Mouse (Mus musculus) urinary bladder, adult 18-20 months (tissue): ENCODE results near the gene Rab27a.

Experiments
- DNase-seq, 2 experiments: peaks; one replicate each; pipeline ENCODE4 v3.0.0; 2022; ENCODE audit warnings: low spot score in 2 of 2, mixed read lengths in 2 of 2

Rab27a gene

GRCm38 (mm10) chr9:73044146-73045079, at the start of gene Rab27a:
Rab27a (plus strand) TSS chr9:73044854.
- peak; percentile 65 to 67 for DNase-seq

DNA sequence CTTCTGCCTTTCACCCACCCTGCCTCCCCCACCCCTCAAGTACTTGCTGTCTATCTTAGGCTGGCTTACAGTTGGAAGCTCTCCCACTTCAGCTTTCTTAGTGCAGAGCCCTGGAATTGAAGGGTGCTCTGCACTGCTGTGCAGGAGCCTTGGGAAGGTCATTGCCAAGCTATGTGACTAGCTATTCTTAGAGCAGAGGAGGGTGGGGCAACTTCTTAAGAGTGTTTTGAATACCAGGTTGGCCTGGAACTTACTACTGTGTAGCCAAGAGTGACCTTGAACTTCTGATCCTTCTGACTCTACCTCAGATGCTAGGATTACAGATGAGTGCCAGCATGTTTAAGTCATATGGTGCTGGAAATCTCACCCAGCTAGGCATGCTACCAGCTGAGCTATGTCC, 48.5 kb upstream of the Rab27a start:
- DNase-seq, result no peak

GRCm38 (mm10) chr9:72996806-72997205, 47.8 kb upstream of the Rab27a start:
- no peak for DNase-seq

DNA sequence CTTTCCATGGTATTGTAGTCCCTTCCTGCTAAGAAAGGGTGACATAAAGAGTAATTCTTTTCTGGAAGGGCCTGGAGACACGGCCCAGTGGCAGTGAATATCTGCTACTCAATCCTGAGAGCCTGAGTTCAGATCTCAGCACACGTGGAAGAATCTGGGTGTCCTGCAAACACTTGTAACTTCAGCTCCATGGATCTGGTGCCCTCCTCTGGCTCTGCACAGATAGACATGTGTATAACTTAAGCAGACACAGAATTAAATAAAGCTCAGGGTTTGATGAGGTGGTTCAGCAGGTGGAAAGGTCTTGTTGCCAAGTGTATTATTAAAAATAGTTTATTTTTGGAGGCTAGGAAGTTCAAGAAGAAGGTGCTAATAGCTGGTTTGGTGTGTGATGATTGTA, 44.2 kb upstream of the Rab27a start:
- no peak for DNase-seq

DNA sequence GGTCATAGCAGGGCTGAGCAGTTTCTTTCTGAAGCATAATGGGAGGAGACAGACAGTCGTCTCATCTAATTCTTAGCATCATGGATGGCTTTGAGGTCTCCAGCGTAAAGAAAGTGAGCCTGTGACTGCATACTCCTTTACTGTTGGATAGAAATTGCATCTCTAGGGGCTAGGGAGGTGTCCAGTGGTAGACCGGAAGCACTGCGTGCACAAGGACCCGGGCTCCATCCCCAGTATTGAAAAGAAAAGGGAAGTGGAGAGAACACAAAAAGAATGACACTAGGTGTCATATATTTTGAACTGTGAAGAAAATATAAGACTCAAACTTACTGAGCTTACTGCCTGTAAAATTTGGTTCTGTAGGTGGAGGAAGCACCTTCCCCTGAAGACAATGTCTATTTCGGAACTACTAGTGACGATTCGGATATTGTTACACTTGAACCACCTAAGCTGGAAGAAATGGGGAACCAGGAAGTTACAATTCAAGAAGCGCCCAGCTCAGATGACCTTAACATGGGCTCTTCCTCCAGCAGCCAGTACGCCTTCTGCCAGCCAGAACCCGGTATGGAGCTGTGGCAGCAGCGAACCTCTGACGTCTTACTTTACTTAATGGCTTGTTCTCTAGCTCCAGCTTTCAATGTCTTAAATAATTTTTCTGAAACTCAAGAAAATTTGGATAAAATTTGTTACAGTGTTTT, 43.2 kb upstream of the Rab27a start:
- no peak for DNase-seq

GRCm38 (mm10) chr9:73002177-73002576, 42.5 kb upstream of the Rab27a start:
- no peak for DNase-seq

DNA sequence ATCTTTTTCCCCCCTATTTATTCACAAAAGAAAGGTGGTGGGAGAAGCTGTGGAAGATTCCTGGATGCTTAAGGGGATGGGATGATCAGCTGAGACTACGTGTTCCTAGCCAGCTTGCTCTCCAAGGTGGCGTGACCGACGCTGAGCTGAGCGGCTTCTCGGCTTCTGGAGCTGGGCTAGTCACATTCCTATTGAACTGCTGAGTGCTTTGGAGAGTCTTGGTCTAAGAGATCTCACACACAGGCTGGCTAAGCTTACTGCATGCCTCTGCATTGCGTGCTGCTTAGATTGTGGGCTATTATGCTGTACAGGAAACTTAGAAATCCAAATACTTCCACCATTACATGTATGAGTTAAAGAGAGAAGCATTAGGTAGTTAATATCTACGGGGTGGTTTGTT, 40.6 kb upstream of the Rab27a start:
- no peak for DNase-seq

- no peak for DNase-seq
These were observed 39.5 kb upstream of the Rab27a start for GRCm38 (mm10) chr9:73005106-73005505.

DNA sequence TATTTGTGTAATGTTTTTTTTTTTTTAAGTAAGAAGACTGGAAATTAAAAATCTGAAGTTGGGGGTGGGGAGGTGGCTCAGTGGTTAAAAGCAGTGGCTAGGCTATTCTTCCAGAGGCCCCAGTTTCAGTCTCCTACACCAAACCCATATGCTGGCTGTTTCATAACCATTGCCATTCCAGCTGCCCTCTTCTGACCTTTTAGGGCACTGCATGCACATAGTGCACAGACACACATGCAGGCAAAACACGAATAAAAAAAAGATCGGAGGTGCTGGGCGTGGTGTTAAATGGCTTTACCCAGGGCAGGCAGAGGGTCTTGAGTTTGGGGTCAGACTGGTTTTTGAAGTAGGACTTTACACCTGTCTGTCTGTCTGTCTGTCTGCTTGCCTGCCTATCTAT, 38.5 kb upstream of the Rab27a start:
- DNase-seq, result no peak

DNA sequence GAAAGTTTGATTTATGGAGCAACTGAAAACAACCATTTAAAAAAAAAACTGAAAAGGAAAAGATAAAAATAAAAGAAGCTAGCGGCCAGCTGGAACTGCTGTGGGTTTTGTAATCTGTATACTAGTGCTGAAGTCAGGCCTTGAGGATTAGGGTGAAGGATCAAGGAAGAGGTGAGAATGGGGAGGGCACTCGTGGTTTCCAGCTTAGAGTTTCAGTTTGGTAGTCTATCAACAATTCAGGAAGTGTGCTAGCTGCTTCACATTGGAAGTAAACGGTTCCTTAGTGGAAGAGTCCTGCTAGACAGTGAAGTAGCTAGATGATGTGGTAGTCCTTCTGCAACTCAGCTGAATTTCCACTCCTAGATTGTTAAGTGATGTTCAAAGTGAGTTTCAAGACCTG, 36.3 kb upstream of the Rab27a start:
- no peak for DNase-seq

GRCm38 (mm10) chr9:73012629-73013028, 32.0 kb upstream of the Rab27a start:
- no peak for DNase-seq

DNA sequence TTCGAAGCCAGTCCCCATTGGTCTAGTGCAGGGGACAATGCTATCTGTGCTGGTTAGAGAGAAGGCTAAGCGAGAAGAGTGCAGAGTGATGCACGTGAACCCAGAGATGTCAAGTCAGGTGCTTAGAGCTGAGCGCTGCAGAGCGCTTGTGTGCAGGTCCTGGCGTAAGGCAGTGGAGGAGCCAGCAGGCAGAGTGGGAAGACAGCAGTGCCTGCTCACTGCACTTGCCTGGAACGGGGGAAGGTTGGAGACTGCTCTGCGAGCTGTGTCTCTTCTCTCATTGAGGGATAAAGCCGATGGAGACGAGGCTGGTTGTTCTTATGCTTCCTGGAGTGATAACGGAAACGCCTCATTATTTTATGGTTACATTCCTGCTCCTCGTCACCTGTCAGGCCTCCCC, 29.9 kb upstream of the Rab27a start:
- DNase-seq, result no peak

DNA sequence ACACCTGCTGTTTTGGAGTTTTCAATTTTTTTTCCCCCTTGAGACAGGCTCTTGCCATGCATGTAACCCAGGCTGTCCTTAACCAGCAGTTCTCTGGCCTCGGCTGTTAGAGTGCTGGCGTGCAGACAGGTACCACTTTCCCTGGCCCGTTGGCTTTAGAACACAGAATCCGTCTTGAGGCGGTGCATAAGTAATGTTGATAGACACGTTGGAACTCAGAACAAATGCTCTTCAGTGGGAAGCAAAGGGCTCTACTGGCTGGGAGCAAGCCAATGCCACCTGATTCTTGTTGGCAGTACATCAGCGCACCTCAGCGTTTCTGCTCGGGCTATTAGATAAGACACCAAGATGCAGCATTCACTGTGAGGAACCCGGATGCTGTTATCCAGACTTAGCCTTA, 24.8 kb upstream of the Rab27a start:
- no peak for DNase-seq

GRCm38 (mm10) chr9:73020566-73021097, 24.0 kb upstream of the Rab27a start:
- DNase-seq, result no peak

GRCm38 (mm10) chr9:73025818-73026636, 18.6 kb upstream of the Rab27a start:
- DNase-seq, result no peak

DNA sequence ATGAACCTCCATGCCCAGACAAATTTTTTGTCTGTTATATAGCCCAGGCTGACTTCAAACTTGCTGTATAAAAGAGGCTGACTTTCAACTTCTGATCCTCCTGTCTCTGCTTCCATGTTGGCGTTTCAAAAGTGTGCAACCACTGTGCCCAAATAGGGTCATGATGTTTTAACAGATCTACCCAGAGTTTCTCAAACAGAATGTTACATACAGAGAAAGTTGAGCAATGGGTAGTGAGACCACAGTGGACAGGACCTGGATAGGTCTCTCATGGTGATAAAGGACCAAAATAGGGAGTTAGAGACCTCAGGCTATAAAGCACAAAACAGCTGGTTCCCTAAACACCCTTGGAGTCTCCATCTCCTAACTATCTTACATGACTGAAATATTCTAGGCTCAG, 14.2 kb upstream of the Rab27a start:
- DNase-seq, result no peak

GRCm38 (mm10) chr9:73031421-73031820, 13.2 kb upstream of the Rab27a start:
- DNase-seq, result no peak

DNA sequence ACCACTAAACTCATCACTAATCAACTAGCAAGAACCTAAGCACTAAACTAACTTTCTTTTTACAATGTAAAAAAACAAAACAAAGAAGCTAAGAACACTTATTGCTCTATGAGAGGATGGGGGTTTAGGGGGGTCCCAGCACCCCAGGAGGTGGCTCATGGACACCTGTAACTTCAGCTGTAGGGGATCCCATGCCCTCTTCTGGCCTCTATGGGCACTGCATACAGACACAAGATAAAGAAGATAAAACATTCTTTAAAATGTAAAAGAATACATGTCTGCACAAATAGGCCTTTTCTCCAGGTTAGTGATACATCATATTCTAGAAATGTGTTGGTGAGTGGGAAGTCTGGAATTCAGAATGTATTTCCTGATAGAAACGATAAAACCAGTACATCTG, 11.2 kb upstream of the Rab27a start:
- no peak for DNase-seq

DNA sequence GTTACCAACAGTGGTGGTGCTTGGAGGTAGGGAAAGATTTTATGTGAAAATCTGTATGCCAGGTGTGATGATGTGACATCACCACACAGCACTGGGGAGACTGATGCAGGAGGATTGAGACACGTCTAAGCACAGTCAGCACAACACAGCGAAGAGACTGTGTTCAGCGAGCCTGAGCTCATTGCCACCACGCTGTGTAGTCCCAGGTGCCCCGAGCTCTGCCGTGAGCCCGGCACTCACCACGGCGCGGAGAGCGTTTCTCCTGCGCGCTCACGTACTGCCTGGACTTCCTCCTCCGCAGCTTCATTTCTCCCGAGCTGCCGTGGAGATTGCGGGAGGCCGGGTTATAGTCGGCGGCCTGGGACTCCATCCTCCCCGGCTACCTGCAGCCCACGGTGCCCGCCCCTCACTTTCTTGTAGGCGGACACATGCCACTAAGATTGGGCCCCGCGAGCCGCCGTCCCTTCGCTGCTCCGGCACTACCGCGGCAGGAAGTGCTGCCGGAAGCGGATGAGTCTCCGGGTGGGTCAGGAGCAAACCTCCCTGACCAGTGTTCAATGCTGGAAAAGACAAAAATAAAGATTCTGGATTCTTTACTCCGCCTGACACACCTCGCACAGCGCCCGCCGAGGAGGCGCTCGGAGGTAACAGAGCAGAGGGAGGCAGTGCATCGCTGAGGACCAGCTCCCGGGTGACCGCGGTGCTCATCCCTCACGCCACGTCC, 5.3 kb upstream of the Rab27a start:
- DNase-seq, result peak; percentile 86 to 90

GRCm38 (mm10) chr9:73040080-73040479, 4.6 kb upstream of the Rab27a start, which contains the start of gene Pigb:
Pigb (minus strand) TSS chr9:73040378.
- no peak for DNase-seq

- DNase-seq, result no peak
These were observed 550 bp downstream of the Rab27a start for GRCm38 (mm10) chr9:73045204-73045603.
